ENCODE assay signal across 10 mouse cellular contexts in genomic region chr14:58352986-58353385, GRCm38 (mm10).
DNase-seq lines count a peak whose midpoint lies in the region.
"Had no signal": no experiment of that assay in that cellular context is flagged by ENCODE, and none has a peak within 500 bp of the region (broad histone marks: within the 10 kb centered on the region; RNA-seq: fewer than 3 reads in every experiment).

No protein-coding gene starts in this region.

- peak; percentile 44 for DNase-seq in lung, postnatal 10 days
- no peak for DNase-seq in lung, postnatal 25 days (ENCODE audit: low spot score)
- peak; percentile 8 to 15 for DNase-seq in frontal cortex, postnatal 25 days (ENCODE audit: low spot score in 2 of 2)
- peak; percentile 7 to 23 for DNase-seq in layer of hippocampus, postnatal 36 days
- peak; percentile 57 for DNase-seq in right cerebral cortex, postnatal 14 days
- no peak for DNase-seq in adrenal gland, postnatal 14 days
- DNase-seq in cerebellum, adult 11 months = no peak
- no peak for DNase-seq in kidney, postnatal 14 days
- DNase-seq: kidney, postnatal 4 days; liver, embryonic 13.5 days had no signal

Comparison
In these comparisons a context has a peak if more than half of its experiments do, and no peak if none do; other contexts are left out.
1. DNase-seq: peak in lung, postnatal 10 days (single experiment), frontal cortex, postnatal 25 days (2 of 2), layer of hippocampus, postnatal 36 days (2 of 2) and right cerebral cortex, postnatal 14 days (single experiment); none in lung, postnatal 25 days (single experiment), adrenal gland, postnatal 14 days (single experiment), cerebellum, adult 11 months (single experiment) and kidney, postnatal 14 days (single experiment).